Mouse (Mus musculus): Measurements from ENCODE around the gene Clock. TPM values are rescaled to one million over a fixed set of nuclear protein-coding genes. Genes with fewer than 3 reads are reported as not detected.

Clock gene
- polyA plus RNA-seq, 1 experiment from 2014 or later, result 10.2 TPM

- Histone ChIP-seq H3K27ac (no peak overlapping the region), H3K4me1 (peaks cover 27% of the 10 kb centered on the region), H3K27me3 (ENCODE audit: poor library complexity, severe bottlenecking) (no peaks in the 10 kb centered on the region), H3K36me3 (replicated peaks) (0 out of 2 replicates have a peak, but pooled peaks cover under 1% of the 10 kb centered on the region), H3K4me3 (no peak overlapping the region), H3K9me3 (no peaks in the 10 kb centered on the region)
- WGBS, result 82% methylated on average over 3 of the region's 3 CpGs
- no peak for DNase-seq (ENCODE audit: extremely low spot score, low spot score)
These were observed 1.7 kb upstream of the Clock start for GRCm38 (mm10) chr5:76306261-76306660.

- Histone ChIP-seq H3K4me3 (peak overlapping the region; percentile 100), H3K36me3 (replicated peaks) (peaks cover 3% of the 10 kb centered on the region; the same call in 1 of the 2 replicates), H3K9me3 (no peaks in the 10 kb centered on the region), H3K4me1 (peaks cover 27% of the 10 kb centered on the region), H3K27ac (no peak overlapping the region), H3K27me3 (ENCODE audit: poor library complexity, severe bottlenecking) (no peaks in the 10 kb centered on the region)
- peak; percentile 19 for DNase-seq (ENCODE audit: extremely low spot score, low spot score)
- WGBS, result 2% methylated on average over 8 of the region's 8 CpGs
These were observed 1.0 kb upstream of the Clock start for GRCm38 (mm10) chr5:76305616-76306015.

- H3K36me3 ChIP-seq (replicated peaks), result peaks cover 3% of the 10 kb centered on the region; the same call in 1 of the 2 replicates
- no peaks in the 10 kb centered on the region for H3K9me3 ChIP-seq
- H3K4me1 ChIP-seq, result peaks cover 27% of the 10 kb centered on the region
- 1% methylated on average over 100 of the region's 100 CpGs for WGBS
- H3K27ac ChIP-seq, result peak overlapping the region; percentile 98
- DNase-seq (ENCODE audit: extremely low spot score, low spot score), result peak; percentile 60
- H3K27me3 ChIP-seq (ENCODE audit: poor library complexity, severe bottlenecking), result no peaks in the 10 kb centered on the region
- peak overlapping the region; percentile 100 for H3K4me3 ChIP-seq
These were observed 694 bp downstream of the Clock start for GRCm38 (mm10) chr5:76303745-76304451.

- H3K27ac ChIP-seq, result peak overlapping the region; percentile 98
These were observed 1.2 kb downstream of the Clock start for GRCm38 (mm10) chr5:76303379-76303744.

GRCm38 (mm10) chr5:76302009-76302408, 2.6 kb downstream of the Clock start:
- Histone ChIP-seq H3K27ac (no peak overlapping the region), H3K9me3 (no peaks in the 10 kb centered on the region), H3K27me3 (ENCODE audit: poor library complexity, severe bottlenecking) (no peaks in the 10 kb centered on the region), H3K4me1 (peaks cover 27% of the 10 kb centered on the region), H3K4me3 (no peak overlapping the region), H3K36me3 (replicated peaks) (peaks cover 3% of the 10 kb centered on the region; the same call in 1 of the 2 replicates)
- DNase-seq (ENCODE audit: extremely low spot score, low spot score), result no peak
- 94% methylated on average over 2 of the region's 2 CpGs for WGBS

More at GRCm38 (mm10) chr5:76303379-76303744, 1.2 kb downstream of the Clock start:
- H3K36me3 ChIP-seq (replicated peaks), result peaks cover 3% of the 10 kb centered on the region; the same call in 1 of the 2 replicates
- no peaks in the 10 kb centered on the region for H3K27me3 ChIP-seq (ENCODE audit: poor library complexity, severe bottlenecking)
- DNase-seq (ENCODE audit: extremely low spot score, low spot score), result no peak
- peak overlapping the region; percentile 100 for H3K4me3 ChIP-seq
- 8% methylated on average over 11 of the region's 11 CpGs for WGBS
- peaks cover 27% of the 10 kb centered on the region for H3K4me1 ChIP-seq
- no peaks in the 10 kb centered on the region for H3K9me3 ChIP-seq

GRCm38 (mm10) chr5:76289234-76289691, 15.3 kb downstream of the Clock start:
- WGBS, result 91% methylated on average over 8 of the region's 8 CpGs
- Histone ChIP-seq H3K36me3 (replicated peaks) (peaks cover 15% of the 10 kb centered on the region), H3K4me3 (no peak overlapping the region), H3K9me3 (no peaks in the 10 kb centered on the region), H3K27me3 (ENCODE audit: poor library complexity, severe bottlenecking) (no peaks in the 10 kb centered on the region), H3K27ac (no peak overlapping the region), H3K4me1 (peaks cover 6% of the 10 kb centered on the region; the same call in 1 of the 2 replicates)
- no peak for DNase-seq (ENCODE audit: extremely low spot score, low spot score)

- 94% methylated on average over 3 of the region's 3 CpGs for WGBS
- DNase-seq (ENCODE audit: extremely low spot score, low spot score), result no peak
These were observed 16.3 kb downstream of the Clock start for GRCm38 (mm10) chr5:76288256-76288655.

GRCm38 (mm10) chr5:76287062-76287461, 17.5 kb downstream of the Clock start:
- H3K36me3 ChIP-seq (replicated peaks), result peaks cover 15% of the 10 kb centered on the region
- no peaks in the 10 kb centered on the region for H3K27me3 ChIP-seq (ENCODE audit: poor library complexity, severe bottlenecking)
- no peak overlapping the region for H3K27ac ChIP-seq
- H3K4me3 ChIP-seq, result no peak overlapping the region
- WGBS, result 77% methylated on average over 5 of the region's 5 CpGs
- H3K4me1 ChIP-seq, result peaks cover 6% of the 10 kb centered on the region; the same call in 1 of the 2 replicates
- H3K9me3 ChIP-seq, result no peaks in the 10 kb centered on the region
- DNase-seq (ENCODE audit: extremely low spot score, low spot score), result no peak

More at GRCm38 (mm10) chr5:76288256-76288655, 16.3 kb downstream of the Clock start:
- Histone ChIP-seq H3K4me1 (peaks cover 6% of the 10 kb centered on the region; the same call in 1 of the 2 replicates), H3K4me3 (no peak overlapping the region), H3K27ac (no peak overlapping the region), H3K36me3 (replicated peaks) (peaks cover 15% of the 10 kb centered on the region), H3K27me3 (ENCODE audit: poor library complexity, severe bottlenecking) (no peaks in the 10 kb centered on the region), H3K9me3 (no peaks in the 10 kb centered on the region)

- DNase-seq (ENCODE audit: extremely low spot score, low spot score), result no peak
- H3K27ac ChIP-seq, result no peak overlapping the region
These were observed 18.9 kb downstream of the Clock start for GRCm38 (mm10) chr5:76285699-76286098.

GRCm38 (mm10) chr5:76283890-76284289, 20.7 kb downstream of the Clock start:
- Histone ChIP-seq H3K4me3 (no peak overlapping the region), H3K4me1 (peaks cover 9% of the 10 kb centered on the region), H3K9me3 (no peaks in the 10 kb centered on the region), H3K27me3 (ENCODE audit: poor library complexity, severe bottlenecking) (no peaks in the 10 kb centered on the region), H3K27ac (no peak overlapping the region), H3K36me3 (replicated peaks) (peaks cover 10% of the 10 kb centered on the region)
- DNase-seq (ENCODE audit: extremely low spot score, low spot score), result no peak
- WGBS, result 91% methylated on average over 1 of the region's 1 CpGs

More at GRCm38 (mm10) chr5:76285699-76286098, 18.9 kb downstream of the Clock start:
- peaks cover 6% of the 10 kb centered on the region for H3K4me1 ChIP-seq
- WGBS, result 57% methylated on average over 4 of the region's 4 CpGs
- H3K9me3 ChIP-seq, result no peaks in the 10 kb centered on the region
- H3K4me3 ChIP-seq, result no peak overlapping the region
- H3K27me3 ChIP-seq (ENCODE audit: poor library complexity, severe bottlenecking), result no peaks in the 10 kb centered on the region
- H3K36me3 ChIP-seq (replicated peaks), result peaks cover 15% of the 10 kb centered on the region

GRCm38 (mm10) chr5:76274977-76275376, 29.6 kb downstream of the Clock start:
- WGBS, result 94% methylated on average over 4 of the region's 4 CpGs
- H3K27me3 ChIP-seq (ENCODE audit: poor library complexity, severe bottlenecking), result no peaks in the 10 kb centered on the region
- no peak overlapping the region for H3K4me3 ChIP-seq

GRCm38 (mm10) chr5:76250948-76251347, 53.6 kb downstream of the Clock start:
- Histone ChIP-seq H3K4me3 (no peak overlapping the region), H3K27ac (no peak overlapping the region), H3K4me1 (no peaks in the 10 kb centered on the region), H3K36me3 (replicated peaks) (peaks cover 14% of the 10 kb centered on the region), H3K27me3 (ENCODE audit: poor library complexity, severe bottlenecking) (no peaks in the 10 kb centered on the region), H3K9me3 (no peaks in the 10 kb centered on the region)
- DNase-seq (ENCODE audit: extremely low spot score, low spot score), result no peak
- WGBS, result 97% methylated on average over 3 of the region's 3 CpGs

More at GRCm38 (mm10) chr5:76274977-76275376, 29.6 kb downstream of the Clock start:
- Histone ChIP-seq H3K9me3 (no peaks in the 10 kb centered on the region), H3K36me3 (replicated peaks) (peaks cover 8% of the 10 kb centered on the region), H3K27ac (no peak overlapping the region), H3K4me1 (no peaks in the 10 kb centered on the region)
- no peak for DNase-seq (ENCODE audit: extremely low spot score, low spot score)

- H3K4me3 ChIP-seq, result no peak overlapping the region
- H3K4me1 ChIP-seq, result no peaks in the 10 kb centered on the region
- no peaks in the 10 kb centered on the region for H3K9me3 ChIP-seq
- H3K36me3 ChIP-seq (replicated peaks), result peaks cover 24% of the 10 kb centered on the region
- no peak overlapping the region for H3K27ac ChIP-seq
- DNase-seq (ENCODE audit: extremely low spot score, low spot score), result no peak
- no peaks in the 10 kb centered on the region for H3K27me3 ChIP-seq (ENCODE audit: poor library complexity, severe bottlenecking)
These were observed 58.1 kb downstream of the Clock start for GRCm38 (mm10) chr5:76246539-76246938.
